Mouse (Mus musculus) forebrain, postnatal 0 days (tissue): ENCODE measurements around the gene Akap13. TPM values are rescaled to one million over a fixed set of nuclear protein-coding genes. Genes with fewer than 3 reads are reported as not detected.
A peak's percentile ranks its signal among the peaks of the same experiment; 100 is the strongest.

ENCODE experiments used
- ATAC-seq: fragments of 200-750 bp; cut with Nextera tagmentation; 2 replicates; pipeline ENCODE4 v1.8.0; 2017; ENCODE audit warnings: mild to moderate bottlenecking, moderate library complexity
- DNase-seq: peaks from one replicate; pipeline ENCODE4 v3.0.0-alpha.2; 2015
- H3K27ac ChIP-seq: fragments of 300-500 bp; sonication (generic); 2 replicates; pipeline ENCODE4 v1.5.1; 2014; ENCODE audit warnings: low read depth, mild to moderate bottlenecking, antibody characterized with exemption, low read length, moderate library complexity, mixed read lengths
- H3K27me3 ChIP-seq: fragments of 300-500 bp; sonication (generic); 2 replicates; pipeline ENCODE4 v1.6.1; 2014; ENCODE audit warnings: mild to moderate bottlenecking, low read length, mixed read lengths; ENCODE audit not compliant: insufficient read depth
- H3K36me3 ChIP-seq: fragments of 300-500 bp; sonication (generic); 2 replicates; pipeline ENCODE4 v1.6.1; 2014; ENCODE audit warnings: mild to moderate bottlenecking, moderate library complexity; ENCODE audit not compliant: insufficient read depth
- H3K4me1 ChIP-seq: fragments of 300-500 bp; sonication (generic); 2 replicates; pipeline ENCODE4 v1.6.1; 2014; ENCODE audit warnings: antibody characterized with exemption; ENCODE audit not compliant: insufficient read depth
- H3K4me2 ChIP-seq: fragments of 300-500 bp; sonication (generic); 2 replicates; pipeline ENCODE4 v1.6.1; 2014; ENCODE audit warnings: low read depth, mild to moderate bottlenecking, moderate library complexity
- H3K4me3 ChIP-seq: fragments of 300-500 bp; sonication (generic); 2 replicates; pipeline ENCODE4 v1.5.1; 2014; ENCODE audit warnings: low read depth, low read length, mixed read lengths
- H3K9ac ChIP-seq: fragments of 300-500 bp; sonication (generic); 2 replicates; pipeline ENCODE4 v1.6.1; 2014; ENCODE audit warnings: mild to moderate bottlenecking
- H3K9me3 ChIP-seq: fragments of 300-500 bp; sonication (generic); 2 replicates; pipeline ENCODE4 v1.6.1; 2016; ENCODE audit warnings: low read length
- CTCF ChIP-seq: sonication (generic); IDR thresholded peaks from 2 replicates; pipeline ENCODE4 v1.5.1; 2016; ENCODE audit warnings: antibody characterized with exemption, control low read depth, low read depth
- WGBS: fragments of 180-500 bp; shearing (Covaris S2); extraction: QIAGEN DNeasy Blood & Tissue Kit; methylation state at CpG from one replicate; pipeline ENCODE4 v1.1.7; 2014; 5-methylcytosine and 5-hydroxymethylcytosine counted together
- polyA plus RNA-seq: library from polyadenylated mRNA; unstranded; fragments of >200 nt; fragmentation: Nextera tagmentation; extraction: Ambion mirVana; gene quantifications from 2 replicates; pipeline ENCODE4 v1.2.1, GENCODE M21; 2015
- total RNA-seq: library from RNA; depleted of rRNA; stranded (reverse); fragments of >200 nt; gene quantifications from 2 replicates; pipeline ENCODE4 v1.2.3, GENCODE M21; 2014

The Akap13 gene
- total and polyA plus RNA-seq, 2 experiments from 2014 or later, result 9.1 to 16.2 TPM

- Histone ChIP-seq H3K9ac (no peak overlapping the region), H3K27ac (no peak overlapping the region), H3K4me2 (no peak overlapping the region), H3K4me1 (no peaks in the 10 kb centered on the region), H3K36me3 (no peaks in the 10 kb centered on the region), H3K27me3 (no peaks in the 10 kb centered on the region), H3K4me3 (no peak overlapping the region), H3K9me3 (no peaks in the 10 kb centered on the region)
- no peak for DNase-seq
- no peak for ATAC-seq
- no peak for TF ChIP-seq CTCF
- 27% methylated on average over 7 of the region's 7 CpGs for WGBS
Observed at GRCm38 (mm10) chr7:75431043-75431442, 24.3 kb upstream of the Akap13 start.

DNA sequence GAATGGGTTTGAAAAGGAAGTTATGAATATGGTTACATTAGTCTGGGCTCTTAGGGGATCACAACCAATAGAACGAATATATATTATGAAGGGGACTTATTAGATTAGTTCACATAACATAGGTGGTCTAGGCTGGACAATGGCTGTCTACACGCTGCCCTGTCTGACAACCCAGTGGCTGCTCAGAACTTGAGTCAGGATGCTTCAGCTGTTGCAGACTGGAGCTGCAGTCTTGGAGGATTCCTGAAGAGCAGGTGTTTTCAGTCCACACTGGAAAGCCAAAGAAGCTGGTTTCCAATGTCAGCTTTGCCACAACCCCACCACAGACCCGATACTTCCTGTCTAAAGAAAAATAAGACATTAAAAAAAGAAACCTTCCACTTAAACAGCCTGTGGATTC lies 23.3 kb upstream of the Akap13 start:
- no peak for TF ChIP-seq CTCF
- no peak for ATAC-seq
- no peak overlapping the region for H3K27ac ChIP-seq
- no peak overlapping the region for H3K4me2 ChIP-seq
- H3K9me3 ChIP-seq, result no peaks in the 10 kb centered on the region
- no peaks in the 10 kb centered on the region for H3K27me3 ChIP-seq
- WGBS, result 83% methylated on average over 3 of the region's 3 CpGs
- H3K36me3 ChIP-seq, result no peaks in the 10 kb centered on the region
- H3K4me1 ChIP-seq, result no peaks in the 10 kb centered on the region
- H3K9ac ChIP-seq, result no peak overlapping the region
- DNase-seq, result no peak
- H3K4me3 ChIP-seq, result no peak overlapping the region

- TF ChIP-seq CTCF, result no peak
- Histone ChIP-seq H3K36me3 (no peaks in the 10 kb centered on the region), H3K9me3 (no peaks in the 10 kb centered on the region), H3K4me2 (no peak overlapping the region), H3K4me3 (no peak overlapping the region), H3K4me1 (no peaks in the 10 kb centered on the region), H3K27me3 (no peaks in the 10 kb centered on the region), H3K27ac (no peak overlapping the region), H3K9ac (no peak overlapping the region)
- DNase-seq, result no peak
- 46% methylated on average over 8 of the region's 8 CpGs for WGBS
- ATAC-seq, result no peak
Observed at GRCm38 (mm10) chr7:75436413-75437174, 18.7 kb upstream of the Akap13 start.

DNA sequence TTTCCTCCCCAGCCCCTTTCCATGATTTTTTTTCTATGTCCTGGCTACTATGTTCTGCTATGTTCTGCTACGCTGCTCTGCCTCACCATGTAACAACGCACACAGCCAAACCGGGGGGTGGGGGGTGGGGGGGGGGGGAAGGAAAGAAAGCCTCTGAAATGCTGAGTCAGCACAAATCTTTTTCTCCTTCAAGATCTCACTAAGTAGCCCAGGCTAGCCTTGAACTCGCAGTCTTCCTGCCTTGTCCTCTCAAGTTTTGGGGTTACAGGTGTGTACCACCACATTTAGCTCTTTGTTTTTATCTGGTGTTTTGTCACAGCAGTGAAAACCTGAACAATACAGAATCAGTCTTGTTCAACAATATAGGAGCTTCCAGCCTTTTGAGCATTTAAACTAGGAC lies 15.8 kb upstream of the Akap13 start:
- Histone ChIP-seq H3K9me3 (no peaks in the 10 kb centered on the region), H3K27me3 (no peaks in the 10 kb centered on the region), H3K4me1 (no peaks in the 10 kb centered on the region), H3K4me2 (no peak overlapping the region), H3K36me3 (no peaks in the 10 kb centered on the region), H3K4me3 (no peak overlapping the region), H3K27ac (no peak overlapping the region), H3K9ac (no peak overlapping the region)
- 82% methylated on average over 4 of the region's 4 CpGs for WGBS
- DNase-seq, result no peak
- no peak for TF ChIP-seq CTCF
- no peak for ATAC-seq

GRCm38 (mm10) chr7:75440241-75440640 lies 15.1 kb upstream of the Akap13 start:
- no peak overlapping the region for H3K4me2 ChIP-seq
- ATAC-seq (no peak), DNase-seq (no peak)
- 84% methylated on average over 2 of the region's 2 CpGs for WGBS
- H3K9me3 ChIP-seq, result no peaks in the 10 kb centered on the region
- no peak overlapping the region for H3K27ac ChIP-seq
- no peaks in the 10 kb centered on the region for H3K36me3 ChIP-seq
- H3K27me3 ChIP-seq, result no peaks in the 10 kb centered on the region
- TF ChIP-seq CTCF, result no peak
- H3K9ac ChIP-seq, result no peak overlapping the region
- H3K4me3 ChIP-seq, result no peak overlapping the region
- no peaks in the 10 kb centered on the region for H3K4me1 ChIP-seq

GRCm38 (mm10) chr7:75441947-75442346 lies 13.4 kb upstream of the Akap13 start:
- no peaks in the 10 kb centered on the region for H3K9me3 ChIP-seq
- no peak overlapping the region for H3K27ac ChIP-seq
- no peak for DNase-seq
- H3K9ac ChIP-seq, result no peak overlapping the region
- 87% methylated on average over 2 of the region's 2 CpGs for WGBS
- H3K4me1 ChIP-seq, result no peaks in the 10 kb centered on the region
- H3K36me3 ChIP-seq, result no peaks in the 10 kb centered on the region
- H3K4me2 ChIP-seq, result no peak overlapping the region
- no peak overlapping the region for H3K4me3 ChIP-seq
- H3K27me3 ChIP-seq, result no peaks in the 10 kb centered on the region
- no peak for TF ChIP-seq CTCF
- ATAC-seq, result no peak

GRCm38 (mm10) chr7:75456152-75456888 lies 986 bp downstream of the Akap13 start:
- ATAC-seq, result no peak
- TF ChIP-seq CTCF, result no peak
- Histone ChIP-seq H3K27ac (peak overlapping the region; percentile 86), H3K27me3 (no peaks in the 10 kb centered on the region), H3K36me3 (no peaks in the 10 kb centered on the region), H3K9ac (peak overlapping the region; percentile 71), H3K4me2 (peak overlapping the region; percentile 71), H3K4me1 (0 out of 2 replicates have a peak, but pooled peaks cover 5% of the 10 kb centered on the region), H3K4me3 (peak overlapping the region; percentile 93), H3K9me3 (no peaks in the 10 kb centered on the region)
- DNase-seq, result no peak
- WGBS, result 2% methylated on average over 25 of the region's 25 CpGs
